Mouse (Mus musculus): Measurements from ENCODE around the gene Gm20683.
A peak's percentile ranks its signal among the peaks of the same experiment; 100 is the strongest.

Gm20683 gene

GRCm38 (mm10) chr17:25795609-25796092 lies 45.9 kb downstream of the Gm20683 start, which contains the start of gene AC134908.4:
Gene AC134908.4 (minus strand): TSS chr17:25795659.
- no peak for DNase-seq (ENCODE audit: low read depth)

GRCm38 (mm10) chr17:25794998-25795397 lies 46.6 kb downstream of the Gm20683 start:
- DNase-seq (ENCODE audit: low read depth) = no peak

- DNase-seq (ENCODE audit: low read depth) = no peak
Observed at GRCm38 (mm10) chr17:25794197-25794596, 47.4 kb downstream of the Gm20683 start.

- peak; percentile 89 for DNase-seq (ENCODE audit: low read depth)
Observed at GRCm38 (mm10) chr17:25792615-25793014, 48.9 kb downstream of the Gm20683 start, which contains the start of gene Fam173a. Gene Fam173a (minus strand): TSS chr17:25792901.

- peak; percentile 92 for DNase-seq (ENCODE audit: low read depth)
Observed at GRCm38 (mm10) chr17:25791843-25792527, 49.6 kb downstream of the Gm20683 start.

GRCm38 (mm10) chr17:25791320-25791842 lies 50.2 kb downstream of the Gm20683 start:
- DNase-seq (ENCODE audit: low read depth) = no peak

- no peak for DNase-seq (ENCODE audit: low read depth)
Observed at GRCm38 (mm10) chr17:25786781-25787504, 54.6 kb downstream of the Gm20683 start.

GRCm38 (mm10) chr17:25786280-25786679 lies 55.3 kb downstream of the Gm20683 start, which contains the start of gene Ccdc78:
Gene Ccdc78 (plus strand): TSS chr17:25786580.
- no peak for DNase-seq (ENCODE audit: low read depth)

- peak; percentile 99 for DNase-seq (ENCODE audit: low read depth)
Observed at GRCm38 (mm10) chr17:25785281-25785745, 56.2 kb downstream of the Gm20683 start, which contains the start of gene Haghl. Gene Haghl (minus strand): TSS chr17:25785673.
